Mouse (Mus musculus) bone marrow macrophage, adult 2 months (primary cell): Measurements from ENCODE around the gene Gm16867.
"Not testable (repeated sequence)": the region's sequence is repeated elsewhere in the genome, so short reads cannot be mapped to it uniquely, and the experiment has no call there.

Source experiments
- CTCF ChIP-seq: IDR thresholded peaks from 2 replicates; pipeline ENCODE4 v1.5.1; 2012; ENCODE audit warnings: low read depth, mild to moderate bottlenecking, low read length, moderate library complexity
- POLR2A ChIP-seq: IDR thresholded peaks from 2 replicates; pipeline ENCODE4 v1.6.1; 2012; ENCODE audit warnings: mild to moderate bottlenecking, low read depth, low read length, borderline replicate concordance

GRCm38 (mm10) chr14:69417545-69417944 lies 85.6 kb downstream of the Gm16867 start:
- not testable (repeated sequence) for TF ChIP-seq POLR2A, CTCF
